In genomic region chr3:96219661-96220130, GRCm38 (mm10) we compare ENCODE assay signal across 8 mouse cellular contexts. TPM values are rescaled to one million over a fixed set of nuclear protein-coding genes. Genes with fewer than 3 reads are reported as not detected.
DNase-seq lines count a peak whose midpoint lies in the region; ATAC-seq lines count a peak whose summit lies in the region.

Bola1 (minus strand) TSS chr3:96219709.
Hist2h2ab (plus strand) TSS chr3:96219865.

- no peaks in the 10 kb centered on the region for H3K9me3 ChIP-seq in hindbrain, embryonic 14.5 days (ENCODE audit: control insufficient read depth, low read length)

- peak; percentile 94 for DNase-seq in R1 (ENCODE audit: low read depth, low spot score)
- peak; percentile 79 to 87 for DNase-seq in cerebellum, postnatal 25 days
- peak; percentile 66 to 67 for DNase-seq in frontal cortex, postnatal 25 days (ENCODE audit: low spot score in 2 of 2)
- peak; percentile 89 for DNase-seq in hindbrain, embryonic 14.5 days (ENCODE audit: low spot score)
- peak; percentile 49 to 81 for DNase-seq in layer of hippocampus, postnatal 25 days (ENCODE audit: extremely low spot score in 1 of 2, low spot score in 1 of 2)
- DNase-seq in lung, postnatal 14 days, result peak; percentile 69
- peak; percentile 88 for DNase-seq in retina, embryonic 14.5 days (ENCODE audit: low spot score)
- peak; percentile 84 to 85 for DNase-seq in thymus, postnatal 36 days

- H3K9ac ChIP-seq in hindbrain, embryonic 14.5 days, result peak within 1 kb of the TSS; percentile 78

- H3K4me2 ChIP-seq in hindbrain, embryonic 14.5 days (replicated peaks), result peak within 1 kb of the TSS; percentile 89

- peak; percentile 94 for ATAC-seq in hindbrain, embryonic 14.5 days (ENCODE audit: low FRiP score)

- peak within 1 kb of the TSS; percentile 96 for H3K27ac ChIP-seq in hindbrain, embryonic 14.5 days

- H3K4me3 ChIP-seq in hindbrain, embryonic 14.5 days (replicated peaks; ENCODE audit: low read length), result peak within 1 kb of the TSS; percentile 54

- H3K36me3 ChIP-seq in hindbrain, embryonic 14.5 days (replicated peaks; ENCODE audit: control insufficient read depth, insufficient read depth), result no peaks in the 10 kb centered on the region

- peaks cover 29% of the 10 kb centered on the region for H3K4me1 ChIP-seq in hindbrain, embryonic 14.5 days (replicated peaks; ENCODE audit: control insufficient read depth, insufficient read depth, low read length)

- no peaks in the 10 kb centered on the region for H3K27me3 ChIP-seq in hindbrain, embryonic 14.5 days (ENCODE audit: control insufficient read depth, insufficient read depth, low read length)

- under 1% methylated on average over 37 of the region's 37 CpGs for WGBS in hindbrain, embryonic 14.5 days

RNA-seq across cellular contexts. Expression of gene Bola1, which starts in this region (rescaled TPM):
- polyA plus RNA-seq in hindbrain, embryonic 14.5 days (2014; fragmentation: Nextera tagmentation; extraction: Ambion mirVana), result 57.0 and 72.4 TPM in 2 replicates
- 10 to 100 TPM; 16.5 to 17.9 TPM for total RNA-seq in layer of hippocampus, postnatal 25 days (2021)

RNA-seq across cellular contexts. Expression of gene Hist2h2ab, which starts in this region (rescaled TPM):
- 0.55 TPM in 1 of 2 replicates, not detected in the other for polyA plus RNA-seq in hindbrain, embryonic 14.5 days (2014; fragmentation: Nextera tagmentation; extraction: Ambion mirVana)
- total RNA-seq in layer of hippocampus, postnatal 25 days (2021), result 1 to 10 TPM; 8.5 to 9.2 TPM

Comparison
In these comparisons a context has a peak if more than half of its experiments do, and no peak if none do; other contexts are left out.
1. Peak in every context shown above with its lines: DNase-seq, ATAC-seq, H3K4me3 ChIP-seq and H3K27ac ChIP-seq.